Mouse (Mus musculus) frontal cortex, adult 2 months (tissue): ENCODE measurements around the gene Sgsm2. TPM values are rescaled to one million over a fixed set of nuclear protein-coding genes. Genes with fewer than 3 reads are reported as not detected.

Source experiments
- DNase-seq, 2 experiments: peaks; one replicate each; pipeline ENCODE4 v3.0.0; 2022; ENCODE audit warnings: low spot score in 1 of 2; ENCODE audit errors: extremely low spot score in 1 of 2
- polyA plus RNA-seq: library from polyadenylated mRNA; depleted of rRNA; stranded (reverse); fragments of >200 nt; gene quantifications from 2 replicates; pipeline ENCODE4 v1.2.3, GENCODE M21; 2012

Sgsm2 gene
- polyA plus RNA-seq, 1 experiment, result 80.2 TPM

DNA sequence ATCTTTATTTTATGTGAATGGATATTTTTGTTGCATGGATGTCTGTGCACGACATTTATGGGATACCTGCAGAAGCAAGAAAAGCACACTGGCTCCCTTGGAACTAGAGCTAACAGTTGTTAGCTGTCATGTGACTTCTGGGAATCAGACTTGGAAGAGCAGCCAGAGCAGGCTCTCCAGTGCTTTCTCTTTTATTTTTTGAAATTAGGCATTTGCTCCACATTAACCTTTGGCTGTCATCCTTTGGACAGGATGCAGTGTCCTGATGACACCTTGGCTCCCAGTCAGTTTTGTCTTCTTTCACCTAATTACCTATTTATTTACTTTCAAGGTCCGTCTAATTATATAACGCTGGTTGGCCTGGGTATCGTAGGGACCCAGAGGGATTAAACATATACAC lies 2.2 kb downstream of the Sgsm2 start:
- DNase-seq, result no peak

DNA sequence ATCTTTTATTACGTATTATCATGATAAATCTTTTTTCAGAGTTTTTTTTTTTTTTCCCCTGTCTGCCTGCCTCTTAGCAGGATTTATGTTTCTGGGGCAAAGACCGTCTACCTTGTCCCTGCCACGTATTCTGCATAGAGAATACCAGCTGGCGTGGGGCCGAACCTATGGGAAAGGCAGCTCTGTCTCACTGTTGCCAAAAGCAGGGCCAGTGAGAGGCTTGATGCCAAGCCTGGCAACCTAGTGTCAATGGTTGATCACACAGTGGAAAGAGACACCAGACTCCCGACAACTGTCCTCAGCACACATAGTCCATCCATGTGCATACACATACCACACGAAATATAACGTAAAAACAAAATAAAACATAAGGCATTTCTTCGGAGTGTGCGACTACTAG lies 13.8 kb downstream of the Sgsm2 start:
- no peak for DNase-seq

DNA sequence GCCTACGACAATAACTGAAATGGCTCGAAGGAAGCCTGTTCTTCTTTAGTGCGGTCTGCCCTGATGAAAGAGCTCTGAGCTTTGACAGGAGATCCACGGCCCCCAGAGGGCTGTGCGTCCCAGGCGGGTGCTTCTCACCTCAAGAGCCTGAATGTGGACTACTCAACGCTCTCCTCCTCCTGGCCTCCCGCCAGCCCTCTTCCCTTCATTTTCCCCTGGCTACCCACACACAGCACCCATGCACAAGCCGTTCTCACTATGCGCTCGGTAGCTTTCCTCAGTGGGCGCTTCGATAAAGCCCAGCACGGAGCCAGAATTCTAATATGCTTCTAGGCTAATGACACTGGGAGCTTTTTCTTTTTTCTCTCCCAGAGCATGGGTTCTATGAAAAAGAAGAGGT lies 14.9 kb downstream of the Sgsm2 start:
- DNase-seq, result peak in 1 of 2 experiments; percentile 74

DNA sequence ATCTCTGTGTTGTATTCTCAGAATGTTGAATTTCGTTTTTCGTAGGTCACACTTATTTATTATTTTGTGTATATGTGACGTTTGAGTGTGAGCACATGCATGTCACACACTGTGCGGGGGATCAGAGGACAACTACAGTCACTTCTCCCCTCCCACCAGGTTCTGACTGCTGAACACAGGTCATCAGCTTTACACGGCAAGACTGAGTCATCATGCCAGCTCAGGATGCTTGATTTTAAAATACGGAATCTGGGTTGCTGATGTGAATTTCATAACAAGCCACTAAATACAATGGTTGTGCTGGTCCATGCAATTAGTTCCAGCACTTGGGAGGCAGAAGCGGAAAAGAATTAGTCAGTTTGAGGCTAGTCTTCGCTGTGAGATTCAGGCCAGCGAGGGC lies 15.9 kb downstream of the Sgsm2 start:
- no peak for DNase-seq

DNA sequence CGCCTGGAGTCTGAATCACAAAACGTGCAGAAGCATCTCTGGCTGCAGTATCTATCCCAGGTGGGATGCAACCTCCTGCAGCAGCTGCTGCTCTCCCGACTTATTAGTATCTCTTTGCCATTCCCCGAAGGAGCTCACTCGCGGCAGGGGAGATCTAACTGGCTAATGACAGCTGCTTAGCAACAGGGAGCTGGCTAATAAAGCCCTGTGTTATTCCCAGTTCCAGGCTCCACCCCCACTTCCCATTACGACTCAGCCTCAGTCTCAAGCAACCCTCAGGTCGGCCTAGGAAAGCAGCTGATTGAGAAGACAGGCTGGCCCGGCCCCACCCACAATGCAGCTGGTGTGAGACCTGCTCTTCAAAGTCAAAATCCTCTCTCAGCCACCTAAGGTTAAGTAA lies 20.1 kb downstream of the Sgsm2 start:
- peak; percentile 63 to 75 for DNase-seq

DNA sequence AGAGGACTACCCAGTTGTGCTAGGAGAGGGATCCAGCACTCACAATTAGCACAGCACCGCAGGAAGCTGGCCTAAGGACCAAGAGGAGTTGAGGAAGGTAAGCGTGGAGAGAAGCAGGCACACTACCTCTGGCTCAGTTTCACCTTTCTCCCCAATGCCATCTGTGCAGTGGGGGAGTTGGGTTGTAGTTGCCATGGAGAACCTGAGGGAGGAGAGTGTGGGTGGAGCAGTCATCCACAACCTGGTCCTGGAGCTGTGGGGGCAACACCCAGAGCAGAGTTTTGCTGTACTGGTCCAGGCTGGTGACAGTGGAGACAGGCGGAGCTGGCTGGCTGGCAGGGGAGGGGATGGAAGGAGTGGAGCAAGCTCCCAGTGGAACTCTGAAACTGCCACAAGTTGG lies 22.2 kb downstream of the Sgsm2 start:
- DNase-seq, result peak in 1 of 2 experiments; percentile 61

DNA sequence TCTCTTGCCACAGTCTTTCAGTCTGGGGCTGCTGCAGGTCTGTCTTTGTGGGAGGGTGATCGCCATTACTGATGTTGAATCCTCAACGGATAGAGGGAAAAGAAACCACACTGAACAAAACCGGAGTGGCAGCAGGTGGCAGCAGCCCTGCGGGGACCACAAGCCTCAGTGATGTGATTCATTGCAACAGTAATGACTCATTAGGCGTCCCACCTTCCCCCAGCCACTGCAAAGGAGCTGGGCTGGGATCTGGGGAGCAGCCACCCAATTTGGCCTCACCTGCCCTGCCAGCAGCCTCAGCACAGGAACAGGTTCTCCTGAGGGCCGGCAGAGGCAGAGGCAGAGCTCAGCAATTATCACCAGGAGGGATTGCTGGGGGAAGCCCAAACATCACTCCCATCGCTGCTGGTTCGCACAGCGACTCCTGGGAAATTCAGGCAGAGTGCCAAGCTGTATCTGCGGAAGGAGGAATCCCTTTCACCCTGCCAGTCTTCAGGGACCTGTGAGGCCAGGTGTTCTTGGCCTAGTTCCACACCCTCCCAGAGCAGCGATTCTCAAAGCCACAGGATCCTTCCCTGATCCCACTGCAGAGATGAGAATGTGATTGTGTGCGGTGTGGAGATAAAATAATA lies 25.8 kb downstream of the Sgsm2 start:
- DNase-seq, result peak; percentile 55 to 80

DNA sequence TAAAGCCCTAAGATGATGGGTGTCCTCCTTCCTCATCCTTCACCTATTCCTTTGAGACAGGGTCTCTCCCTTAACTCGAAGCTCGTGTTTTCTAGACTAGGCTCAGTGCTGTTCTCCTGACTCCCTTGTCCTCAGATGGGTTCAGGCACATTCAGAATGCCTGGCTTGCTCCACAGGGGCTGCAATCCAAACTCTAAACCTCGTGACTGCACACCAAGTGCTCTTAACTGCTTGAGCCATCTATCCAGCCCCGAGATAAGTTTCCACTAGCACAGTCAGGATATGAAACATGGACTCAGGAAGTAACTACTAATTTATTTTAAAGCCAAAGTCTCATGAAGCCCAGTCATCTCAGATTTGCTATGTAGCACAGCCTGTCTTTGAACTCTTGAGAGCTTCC lies 26.3 kb downstream of the Sgsm2 start:
- no peak for DNase-seq

DNA sequence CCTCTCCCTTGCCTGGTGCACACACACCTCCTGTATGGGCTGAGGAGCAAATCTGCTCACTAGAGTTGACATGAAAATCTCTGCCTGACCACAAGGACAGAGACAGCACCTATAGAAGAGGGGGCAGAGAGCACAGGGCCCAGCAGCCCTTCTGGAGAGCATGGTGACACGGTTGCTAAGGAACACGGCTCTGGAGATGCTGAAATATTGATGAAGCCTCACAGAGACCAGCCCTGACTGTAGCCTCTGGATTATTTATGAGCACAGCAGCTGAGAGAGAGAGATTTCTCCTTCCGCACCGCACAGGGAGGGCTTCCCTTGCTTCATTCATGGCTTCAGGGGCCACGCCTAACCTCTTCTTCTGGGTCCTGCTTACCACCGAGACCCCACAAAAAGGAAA lies 27.3 kb downstream of the Sgsm2 start:
- DNase-seq, result no peak

DNA sequence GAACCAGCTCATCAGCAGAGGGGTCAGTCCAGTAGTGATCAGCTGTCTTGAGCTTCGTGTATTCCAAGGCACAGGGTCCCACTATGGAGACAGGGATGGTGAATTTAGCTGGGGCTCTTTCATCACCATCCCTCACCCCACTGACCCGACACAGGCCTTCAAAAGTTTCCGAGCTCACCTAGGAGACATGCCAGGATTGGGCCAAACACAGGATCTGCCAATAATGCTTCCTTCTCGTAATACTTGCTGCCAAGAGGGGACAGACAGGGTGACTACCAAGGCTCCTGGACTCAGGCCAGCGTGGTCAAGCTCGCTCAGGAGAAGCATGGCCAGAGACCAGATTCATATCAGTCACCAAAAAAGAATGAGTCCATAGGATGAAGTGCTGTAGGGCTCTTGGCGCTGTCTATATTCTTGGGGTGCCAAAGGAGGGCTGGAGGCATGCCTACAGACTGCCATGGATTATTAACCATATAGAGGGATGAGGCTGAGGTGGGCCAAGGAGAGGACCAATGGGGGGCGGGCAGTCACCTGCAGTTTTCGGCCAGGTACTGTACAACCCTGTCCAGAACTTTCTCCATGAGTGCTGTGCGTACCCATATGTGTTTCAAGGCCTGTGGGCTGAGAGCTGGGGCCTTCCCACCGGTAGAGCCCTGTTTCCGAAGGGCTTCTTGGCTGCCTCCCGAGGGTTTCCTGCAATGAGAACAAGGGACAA lies 28.7 kb downstream of the Sgsm2 start:
- DNase-seq, result no peak

DNA sequence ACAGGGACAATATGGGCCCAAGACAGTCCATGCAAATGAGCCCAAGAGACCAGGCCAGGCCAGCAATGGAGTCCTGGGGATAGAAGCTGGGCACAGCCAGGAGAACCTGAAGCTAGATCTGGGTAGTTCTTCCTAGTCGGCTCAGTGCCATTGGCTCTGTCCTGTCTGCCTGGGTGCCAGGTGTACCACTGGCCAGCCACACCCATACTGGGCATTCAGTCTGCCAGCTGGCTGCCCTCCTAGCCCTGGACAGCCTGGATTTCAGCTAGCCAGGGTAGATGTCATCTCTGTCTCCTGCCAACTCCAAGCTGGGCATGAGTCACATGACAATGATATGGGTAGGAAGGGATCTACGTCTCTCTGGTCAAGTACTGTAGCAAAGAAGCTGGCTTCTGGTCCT lies 29.7 kb downstream of the Sgsm2 start:
- no peak for DNase-seq

DNA sequence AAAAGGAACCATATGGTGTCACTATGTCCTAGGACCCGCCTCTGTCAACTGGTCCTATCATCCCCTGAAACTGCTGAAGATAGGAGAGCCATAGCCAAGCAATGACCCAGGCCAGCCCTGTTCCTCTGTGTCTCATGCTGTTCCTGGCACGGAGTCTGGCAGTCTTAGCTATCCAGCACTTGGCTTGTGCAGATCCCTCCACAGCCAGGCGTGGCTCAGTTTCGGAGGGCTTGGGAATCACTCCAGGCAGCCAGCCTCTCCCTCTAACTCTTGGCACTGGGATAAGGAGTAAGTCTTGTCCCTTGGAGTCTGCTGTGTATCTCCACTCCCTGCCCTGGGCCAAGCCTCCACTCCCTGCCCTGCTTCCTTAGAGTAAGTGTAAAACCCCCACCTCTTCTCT lies 30.2 kb downstream of the Sgsm2 start:
- DNase-seq, result peak in 1 of 2 experiments; percentile 48

DNA sequence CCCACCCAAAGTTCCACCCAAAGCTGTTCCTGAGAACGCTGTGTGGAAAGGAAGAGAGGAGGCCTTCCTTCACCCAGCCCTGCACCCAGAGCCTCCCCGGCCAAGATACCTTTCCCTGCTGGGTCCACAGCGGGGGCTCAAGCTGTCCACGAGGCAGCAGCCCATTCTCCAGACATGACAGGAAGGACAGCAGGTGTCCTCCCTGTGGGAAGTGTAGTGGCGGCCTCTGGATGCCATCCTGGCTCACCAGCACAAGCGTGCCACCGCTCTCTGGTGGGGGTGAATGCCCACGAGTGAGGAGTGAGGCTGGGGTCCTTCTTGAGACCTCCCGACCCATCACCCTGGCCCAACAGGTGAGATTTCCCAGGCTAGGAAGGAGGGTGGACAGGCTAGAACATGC lies 31.6 kb downstream of the Sgsm2 start:
- DNase-seq, result no peak

DNA sequence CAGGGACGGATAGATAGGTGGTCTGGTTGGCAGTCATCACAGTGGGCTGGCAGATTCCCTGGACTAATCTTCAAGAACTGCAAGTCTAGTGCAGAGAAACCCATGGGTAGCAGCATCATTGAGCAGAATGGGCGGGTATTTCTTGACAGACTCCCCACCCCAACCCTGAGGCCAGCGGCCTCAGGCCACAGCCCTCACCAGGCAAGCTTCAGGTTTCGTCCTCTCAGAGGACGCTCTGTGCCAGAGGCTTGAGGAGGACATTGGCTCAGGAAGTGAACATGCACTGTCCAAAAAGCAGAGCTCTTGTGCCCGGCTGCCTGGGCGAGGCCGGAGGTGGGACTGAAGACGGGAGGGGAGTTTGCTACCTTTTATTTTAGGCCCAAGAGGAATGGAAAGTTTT lies 32.4 kb downstream of the Sgsm2 start:
- no peak for DNase-seq

DNA sequence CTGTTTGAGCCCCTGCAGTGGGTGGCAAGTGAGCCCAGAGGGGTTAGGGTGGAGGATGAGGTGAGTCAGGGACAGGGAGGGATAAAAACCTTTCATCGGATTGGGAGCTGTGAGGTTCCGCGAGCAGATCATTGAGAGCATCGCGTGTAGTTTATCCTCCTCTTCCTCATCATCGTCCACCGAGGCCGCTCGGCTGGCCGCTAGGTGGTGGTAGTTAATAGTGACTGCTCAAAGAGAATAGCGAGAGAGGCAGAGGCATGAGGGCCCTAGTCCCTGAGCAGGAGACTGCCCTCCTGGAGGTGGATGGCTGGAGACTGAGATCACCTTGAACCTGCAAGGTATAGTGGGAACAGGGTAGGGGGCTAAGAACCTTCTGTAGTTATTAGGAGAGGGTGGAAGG lies 33.4 kb downstream of the Sgsm2 start:
- no peak for DNase-seq

DNA sequence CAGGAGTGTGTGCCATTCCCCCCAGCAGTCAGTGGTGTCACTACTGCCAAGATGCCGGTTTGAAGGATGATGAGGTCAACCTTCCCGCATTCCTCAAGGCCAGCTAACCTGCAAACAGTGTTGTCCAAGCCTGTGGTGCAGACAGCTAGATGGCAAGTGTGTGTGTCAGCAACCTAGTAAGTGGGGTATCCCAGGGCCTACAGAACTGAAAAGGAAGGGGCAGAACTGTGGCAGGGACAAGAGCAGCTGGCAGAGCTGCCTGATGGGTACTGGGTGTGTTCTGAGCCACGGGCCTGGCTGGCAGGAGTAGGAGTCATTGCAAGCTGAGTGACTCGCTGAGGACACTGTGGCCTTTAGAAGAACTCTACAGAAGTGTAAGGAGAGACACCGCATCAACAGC lies 34.7 kb downstream of the Sgsm2 start:
- DNase-seq, result no peak

DNA sequence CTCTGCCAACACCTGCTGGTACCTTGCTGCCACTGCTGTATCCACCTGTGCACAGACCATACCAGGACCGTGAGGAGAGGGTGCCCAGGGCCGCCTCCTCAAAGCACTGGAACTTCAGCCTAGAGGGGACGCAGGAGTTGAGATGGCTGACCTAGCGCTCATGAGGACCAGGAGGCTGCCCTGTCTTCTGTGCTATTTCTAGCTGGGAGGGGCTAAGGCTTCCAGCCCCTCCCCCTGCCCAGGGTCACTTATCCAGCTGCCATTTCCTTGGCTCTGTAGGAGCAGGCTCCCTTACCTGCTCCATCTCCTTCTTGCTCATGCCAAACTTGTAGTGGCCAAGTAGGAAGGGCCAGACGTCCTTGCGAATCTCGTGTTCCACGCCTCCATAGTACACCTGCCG lies 39.1 kb downstream of the Sgsm2 start:
- DNase-seq, result no peak

DNA sequence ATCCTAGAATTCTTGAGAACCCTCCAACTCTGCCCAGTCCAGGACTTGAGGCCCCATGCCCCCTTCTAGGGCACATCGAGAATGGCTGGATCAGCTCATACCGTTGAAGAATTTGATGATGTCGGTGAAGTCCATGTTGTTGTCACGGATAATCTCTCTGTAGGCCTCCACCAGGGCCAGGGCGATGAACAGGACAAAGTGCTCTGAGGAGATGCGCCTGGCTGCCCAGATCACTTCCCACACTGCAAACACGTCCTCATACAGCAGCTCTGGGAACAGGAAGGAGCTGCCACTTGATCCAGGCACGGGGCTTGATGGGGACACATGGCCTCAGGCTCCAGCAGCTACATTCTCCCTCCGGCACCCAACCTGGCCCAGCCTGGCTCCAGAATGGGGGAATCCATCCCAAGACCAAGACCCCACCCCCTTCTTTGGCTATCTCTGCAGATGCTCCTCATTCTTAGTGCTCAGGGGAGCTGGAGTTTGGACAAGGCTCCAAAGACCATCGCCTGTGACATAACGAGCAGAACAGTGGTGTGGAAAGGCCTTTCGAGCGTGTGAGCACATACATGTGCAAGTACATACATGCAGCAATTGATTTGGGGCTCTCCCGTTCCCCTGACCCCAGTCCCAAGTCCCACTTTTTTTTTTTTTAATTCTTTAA lies 45.7 kb downstream of the Sgsm2 start:
- no peak for DNase-seq

DNA sequence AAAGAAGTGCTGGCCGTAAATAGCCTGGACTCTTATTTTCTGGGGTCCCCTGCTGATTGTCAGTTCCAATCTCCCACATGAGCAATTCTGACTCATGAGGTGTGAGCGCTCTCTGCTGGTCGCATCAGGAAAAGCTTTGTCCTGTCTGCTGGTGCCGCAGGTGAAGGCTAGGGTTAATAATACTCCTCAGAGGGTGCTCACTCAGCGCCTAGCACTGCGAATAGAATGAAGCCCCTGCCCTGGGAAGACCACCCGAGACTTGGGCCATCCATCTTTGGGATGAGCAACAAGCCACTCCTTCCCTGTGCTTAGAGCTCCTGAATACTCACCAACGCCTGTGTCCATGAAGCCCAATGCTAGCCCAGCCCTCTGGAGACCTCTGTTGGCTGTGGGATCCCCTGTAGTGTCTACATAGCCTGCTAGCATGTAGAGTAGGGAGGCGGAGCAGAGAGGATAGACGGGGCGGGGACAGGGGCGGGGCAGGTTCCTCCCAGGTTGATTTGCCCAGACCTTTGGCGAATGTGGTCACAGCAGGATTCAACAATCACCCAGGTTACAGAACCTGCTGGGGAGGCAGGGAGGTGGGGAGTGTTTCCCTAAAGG lies 48.8 kb downstream of the Sgsm2 start:
- peak in 1 of 2 experiments; percentile 86 for DNase-seq

DNA sequence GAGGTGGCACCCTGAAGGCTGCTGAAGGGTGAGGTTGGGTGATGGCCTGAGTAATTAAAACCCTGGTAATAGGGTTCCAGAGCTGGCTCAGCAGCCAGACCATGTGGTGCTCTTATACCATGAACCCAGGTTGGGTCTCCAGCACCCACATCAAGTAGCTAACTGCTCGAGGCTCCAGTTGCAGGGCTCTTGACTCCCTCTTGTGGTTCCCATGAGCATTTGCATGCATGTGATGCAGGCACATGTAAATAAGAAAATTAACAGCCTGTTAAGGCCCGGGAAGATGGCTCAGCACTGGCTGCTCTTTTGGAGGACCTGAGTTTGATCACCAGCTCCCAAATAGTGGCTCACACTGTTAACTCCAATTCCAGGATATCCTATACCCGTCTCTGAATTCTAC lies 51.1 kb downstream of the Sgsm2 start:
- no peak for DNase-seq

DNA sequence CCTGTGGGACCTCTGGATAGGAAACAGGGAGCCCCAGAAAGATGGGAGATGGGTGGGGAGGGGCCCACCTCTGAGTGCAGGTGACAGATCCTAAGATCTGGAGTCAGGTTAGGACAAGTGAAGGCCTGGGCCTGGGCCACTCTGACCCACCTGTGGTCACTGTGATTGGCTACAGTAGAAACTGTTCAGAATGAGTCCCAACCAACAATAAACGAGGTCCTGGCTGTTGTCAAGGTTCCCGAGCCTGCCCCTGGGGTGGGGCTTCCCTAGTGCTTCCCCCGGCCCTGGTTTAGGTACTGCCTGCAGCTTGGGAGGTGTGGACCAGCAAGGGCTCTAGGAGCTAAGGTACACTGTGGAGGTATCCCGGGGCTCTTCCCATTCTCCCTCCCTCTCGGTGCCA lies 53.1 kb downstream of the Sgsm2 start:
- no peak for DNase-seq

DNA sequence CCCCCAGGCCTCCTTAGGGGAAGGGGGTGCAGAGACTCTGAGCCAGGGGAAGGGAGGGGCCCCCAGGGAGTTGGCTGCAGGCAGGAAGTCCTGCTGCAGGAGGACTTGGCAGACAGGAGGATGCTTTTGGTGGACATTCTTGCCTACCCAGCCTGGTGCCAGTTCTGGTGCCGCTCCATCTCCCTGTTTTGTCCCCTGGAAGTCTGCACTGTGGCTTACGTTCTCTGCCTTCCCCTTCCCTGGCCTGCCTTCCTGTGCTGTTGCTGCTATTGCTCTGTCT lies 53.5 kb downstream of the Sgsm2 start:
- DNase-seq, result no peak
